Mouse (Mus musculus): ENCODE measurements around the gene Tigd3. TPM values are rescaled to one million over a fixed set of nuclear protein-coding genes. Genes with fewer than 3 reads are reported as not detected.

Tigd3 gene
- polyA plus RNA-seq, 1 experiment from 2014 or later: 2.5 TPM

DNA sequence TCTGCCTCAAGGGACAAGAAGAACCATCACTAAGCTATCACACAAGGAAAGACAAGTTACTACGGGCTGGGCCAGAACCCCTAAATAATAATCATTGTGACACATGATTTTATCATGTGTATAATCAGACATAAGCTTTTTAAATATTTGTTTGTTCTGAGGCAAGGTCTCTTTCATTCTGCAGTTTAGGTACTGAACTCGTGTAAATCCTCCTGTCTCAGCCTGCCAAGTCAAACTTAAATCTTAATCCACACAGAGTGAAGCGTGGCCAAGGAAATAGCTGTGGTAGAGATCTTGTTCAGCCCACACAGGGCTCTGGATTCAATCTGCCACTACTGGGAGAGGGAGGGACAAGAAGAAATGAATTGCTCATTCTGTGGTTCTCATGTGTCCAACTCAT is 13.3 kb upstream of the Tigd3 start:
- Histone ChIP-seq H3K9me3 (ENCODE audit: control insufficient read depth, low read length) (no peaks in the 10 kb centered on the region), H3K4me3 (ENCODE audit: low read length) (no peak overlapping the region), H3K27ac (ENCODE audit: low read length) (no peak overlapping the region), H3K27me3 (ENCODE audit: control insufficient read depth, insufficient read depth, low read depth, low read length) (no peaks in the 10 kb centered on the region), H3K36me3 (ENCODE audit: control insufficient read depth, insufficient read depth, low read length) (peaks cover 47% of the 10 kb centered on the region), H3K4me1 (replicated peaks; ENCODE audit: control insufficient read depth, insufficient read depth, low read length) (peaks cover 18% of the 10 kb centered on the region), H3K4me2 (ENCODE audit: low read depth, low read length) (no peak overlapping the region), H3K9ac (ENCODE audit: low read length) (no peak overlapping the region)
- ATAC-seq (ENCODE audit: low read depth): no peak
- WGBS: 83% methylated on average over 3 of the region's 3 CpGs

DNA sequence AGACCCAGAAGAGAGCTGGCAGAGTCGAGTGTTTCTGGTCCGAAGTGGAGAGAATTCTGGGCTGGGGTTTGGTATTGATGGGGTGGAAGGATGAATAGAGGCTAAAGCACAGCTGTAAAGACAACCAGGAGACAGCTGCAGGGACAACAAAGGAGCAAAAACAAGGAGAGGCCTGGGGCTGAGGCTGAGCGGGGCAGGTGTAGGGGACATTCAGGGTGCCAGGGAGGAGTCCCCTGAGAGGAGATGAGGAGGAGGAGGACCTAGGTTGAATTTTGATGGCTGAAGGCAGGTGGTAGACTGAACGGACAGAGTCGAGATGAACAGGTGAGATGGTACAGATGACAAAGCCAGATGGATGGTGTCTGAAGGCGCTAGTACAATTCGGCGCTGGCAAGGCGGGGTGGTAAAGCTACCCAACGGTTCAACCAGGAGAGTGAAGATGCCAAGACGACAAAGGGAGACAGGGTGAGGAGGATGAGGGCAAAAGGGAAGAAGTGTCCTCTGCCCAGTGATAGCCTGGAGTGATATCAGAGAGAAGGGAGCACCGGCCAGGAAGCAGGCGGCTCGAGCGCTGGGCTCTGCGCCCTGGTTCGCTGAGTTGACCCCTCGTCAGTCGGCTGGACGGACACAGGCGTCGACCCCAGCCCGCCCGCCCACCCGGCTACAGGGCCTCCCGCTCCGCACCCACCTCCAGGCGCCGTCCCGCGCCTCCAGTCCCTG is 507 bp downstream of the Tigd3 start:
- Histone ChIP-seq H3K27ac (ENCODE audit: low read length) (no peak overlapping the region), H3K4me2 (ENCODE audit: low read depth, low read length) (peak overlapping the region; percentile 99), H3K36me3 (ENCODE audit: control insufficient read depth, insufficient read depth, low read length) (peaks cover 15% of the 10 kb centered on the region), H3K9me3 (ENCODE audit: control insufficient read depth, low read length) (no peaks in the 10 kb centered on the region), H3K4me1 (replicated peaks; ENCODE audit: control insufficient read depth, insufficient read depth, low read length) (peaks cover 4% of the 10 kb centered on the region; the same call in 1 of the 2 replicates), H3K27me3 (ENCODE audit: control insufficient read depth, insufficient read depth, low read depth, low read length) (no peaks in the 10 kb centered on the region), H3K4me3 (ENCODE audit: low read length) (peak overlapping the region; percentile 71), H3K9ac (ENCODE audit: low read length) (peak overlapping the region; percentile 87)
- WGBS: 4% methylated on average over 30 of the region's 31 CpGs
- ATAC-seq (ENCODE audit: low read depth): peak; percentile 46

DNA sequence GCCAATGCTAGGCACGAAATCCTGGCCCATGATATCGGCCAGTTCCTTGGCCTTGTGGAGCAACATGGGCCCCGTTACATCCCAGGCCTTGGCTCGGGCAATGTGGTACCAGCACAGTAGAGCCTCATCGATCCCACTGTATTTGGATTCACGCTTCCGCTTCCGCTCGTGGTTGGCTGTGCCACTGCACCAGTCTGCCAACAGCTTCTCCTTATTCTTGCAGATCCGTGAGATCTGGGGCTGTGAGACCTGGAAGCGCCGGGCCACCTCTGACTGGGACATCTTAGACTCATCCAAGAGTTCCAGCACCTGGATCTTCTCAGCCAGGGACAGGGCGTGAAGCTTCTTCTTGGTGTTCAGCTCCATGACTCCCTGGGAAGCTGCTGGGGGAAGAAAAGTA is 1.2 kb downstream of the Tigd3 start:
- H3K27me3 ChIP-seq (ENCODE audit: control insufficient read depth, insufficient read depth, low read depth, low read length): no peaks in the 10 kb centered on the region
- 91% methylated on average over 13 of the region's 13 CpGs for WGBS
- H3K9ac ChIP-seq (ENCODE audit: low read length): peak overlapping the region; percentile 87; the same call in 1 of the 2 replicates
- no peak overlapping the region for H3K4me2 ChIP-seq (ENCODE audit: low read depth, low read length)
- no peak overlapping the region for H3K27ac ChIP-seq (ENCODE audit: low read length)
- peaks cover 4% of the 10 kb centered on the region; the same call in 1 of the 2 replicates for H3K4me1 ChIP-seq (replicated peaks; ENCODE audit: control insufficient read depth, insufficient read depth, low read length)
- peaks cover 11% of the 10 kb centered on the region for H3K36me3 ChIP-seq (ENCODE audit: control insufficient read depth, insufficient read depth, low read length)
- no peak for ATAC-seq (ENCODE audit: low read depth)
- no peaks in the 10 kb centered on the region for H3K9me3 ChIP-seq (ENCODE audit: control insufficient read depth, low read length)
- H3K4me3 ChIP-seq (ENCODE audit: low read length): no peak overlapping the region

DNA sequence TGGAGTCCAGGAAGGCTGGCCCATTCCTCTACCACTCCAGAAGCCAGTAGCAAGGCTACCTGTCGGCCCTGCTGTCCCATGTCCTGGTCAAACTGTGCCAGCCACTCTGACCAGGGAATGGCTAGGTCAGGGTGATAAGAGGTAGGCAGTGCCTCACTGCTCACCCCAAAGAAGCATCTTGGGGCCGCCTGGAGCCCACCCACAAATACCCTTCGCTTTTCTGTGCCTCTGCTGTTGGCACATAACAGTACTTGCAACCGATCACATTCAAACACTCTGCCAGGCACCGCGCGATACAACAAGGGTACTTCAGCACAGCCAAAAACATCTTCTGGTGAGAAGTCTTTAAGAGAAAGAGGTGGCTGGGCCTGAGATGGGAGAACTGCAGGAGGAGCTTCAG is 1.7 kb downstream of the Tigd3 start:
- H3K27ac ChIP-seq (ENCODE audit: low read length): no peak overlapping the region
- no peak overlapping the region for H3K4me2 ChIP-seq (ENCODE audit: low read depth, low read length)
- no peaks in the 10 kb centered on the region for H3K9me3 ChIP-seq (ENCODE audit: control insufficient read depth, low read length)
- H3K9ac ChIP-seq (ENCODE audit: low read length): no peak overlapping the region
- no peaks in the 10 kb centered on the region for H3K27me3 ChIP-seq (ENCODE audit: control insufficient read depth, insufficient read depth, low read depth, low read length)
- H3K36me3 ChIP-seq (ENCODE audit: control insufficient read depth, insufficient read depth, low read length): peaks cover 11% of the 10 kb centered on the region
- ATAC-seq (ENCODE audit: low read depth): no peak
- peaks cover 4% of the 10 kb centered on the region; the same call in 1 of the 2 replicates for H3K4me1 ChIP-seq (replicated peaks; ENCODE audit: control insufficient read depth, insufficient read depth, low read length)
- WGBS: 88% methylated on average over 7 of the region's 7 CpGs
- no peak overlapping the region for H3K4me3 ChIP-seq (ENCODE audit: low read length)

DNA sequence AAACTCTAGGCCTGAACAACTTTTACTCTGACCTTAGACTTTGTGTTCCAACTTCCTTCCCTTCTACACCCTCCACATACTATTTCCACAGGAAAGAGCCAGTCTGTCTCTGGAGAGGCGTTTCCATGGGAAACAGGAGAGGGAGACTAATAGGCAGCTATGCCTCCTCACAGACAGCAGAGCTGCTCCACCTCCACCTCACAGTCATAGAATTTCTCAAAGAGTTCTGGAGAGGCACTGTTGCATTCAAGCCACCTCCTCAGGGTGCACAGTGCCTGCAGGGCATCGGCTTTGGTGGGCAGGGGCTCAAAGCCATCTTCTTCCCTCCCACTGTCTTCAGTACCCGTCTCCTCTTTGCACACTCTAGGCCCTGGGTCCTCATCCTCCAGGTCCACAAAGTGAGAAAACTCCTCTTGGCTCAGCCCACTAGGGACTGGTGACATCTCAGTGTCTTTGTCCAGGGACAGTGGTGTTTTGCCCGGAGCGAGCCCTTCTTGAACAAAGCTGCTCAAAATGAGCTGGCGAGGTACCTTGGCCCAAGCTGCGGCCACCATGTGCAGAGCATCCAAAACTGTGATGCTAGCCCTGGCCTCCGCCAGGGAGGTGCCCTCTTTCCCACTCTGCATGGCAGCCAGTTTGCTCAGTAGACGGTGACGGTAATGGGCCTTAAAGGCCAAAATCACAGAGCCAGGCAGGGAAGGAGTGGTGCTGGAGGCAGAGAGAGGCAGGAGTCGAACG is 2.3 kb downstream of the Tigd3 start:
- no peak overlapping the region for H3K4me3 ChIP-seq (ENCODE audit: low read length)
- no peaks in the 10 kb centered on the region for H3K27me3 ChIP-seq (ENCODE audit: control insufficient read depth, insufficient read depth, low read depth, low read length)
- H3K36me3 ChIP-seq (ENCODE audit: control insufficient read depth, insufficient read depth, low read length): peaks cover 9% of the 10 kb centered on the region
- H3K27ac ChIP-seq (ENCODE audit: low read length): no peak overlapping the region
- peaks cover 4% of the 10 kb centered on the region; the same call in 1 of the 2 replicates for H3K4me1 ChIP-seq (replicated peaks; ENCODE audit: control insufficient read depth, insufficient read depth, low read length)
- H3K9ac ChIP-seq (ENCODE audit: low read length): no peak overlapping the region
- ATAC-seq (ENCODE audit: low read depth): no peak
- no peaks in the 10 kb centered on the region for H3K9me3 ChIP-seq (ENCODE audit: control insufficient read depth, low read length)
- 91% methylated on average over 12 of the region's 12 CpGs for WGBS
- H3K4me2 ChIP-seq (ENCODE audit: low read depth, low read length): no peak overlapping the region

DNA sequence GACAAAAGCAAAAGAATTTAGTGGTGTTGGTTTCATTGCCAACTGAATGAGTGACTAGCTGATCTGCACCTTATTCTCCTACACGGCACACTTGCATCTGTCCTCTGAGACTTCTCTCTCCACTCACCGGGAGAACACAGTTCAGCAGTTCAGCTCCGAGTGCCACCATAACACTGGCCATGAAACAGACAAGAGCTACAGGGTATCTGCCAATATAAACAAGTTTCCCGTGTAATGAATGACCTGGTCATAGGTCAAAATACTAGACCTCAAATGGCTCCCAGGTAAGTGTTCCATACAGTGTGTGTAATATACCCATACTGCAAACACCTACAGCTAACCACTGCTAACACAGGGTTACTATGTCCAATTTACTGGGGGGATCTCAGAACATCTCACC is 4.7 kb downstream of the Tigd3 start:
- no peaks in the 10 kb centered on the region for H3K9me3 ChIP-seq (ENCODE audit: control insufficient read depth, low read length)
- no peak overlapping the region for H3K27ac ChIP-seq (ENCODE audit: low read length)
- H3K36me3 ChIP-seq (ENCODE audit: control insufficient read depth, insufficient read depth, low read length): no peaks in the 10 kb centered on the region
- WGBS: 48% methylated on average over 4 of the region's 4 CpGs
- no peak for ATAC-seq (ENCODE audit: low read depth)
- no peak overlapping the region for H3K4me2 ChIP-seq (ENCODE audit: low read depth, low read length)
- no peak overlapping the region for H3K4me3 ChIP-seq (ENCODE audit: low read length)
- H3K9ac ChIP-seq (ENCODE audit: low read length): no peak overlapping the region
- no peaks in the 10 kb centered on the region for H3K27me3 ChIP-seq (ENCODE audit: control insufficient read depth, insufficient read depth, low read depth, low read length)
- peaks cover 4% of the 10 kb centered on the region; the same call in 1 of the 2 replicates for H3K4me1 ChIP-seq (replicated peaks; ENCODE audit: control insufficient read depth, insufficient read depth, low read length)

DNA sequence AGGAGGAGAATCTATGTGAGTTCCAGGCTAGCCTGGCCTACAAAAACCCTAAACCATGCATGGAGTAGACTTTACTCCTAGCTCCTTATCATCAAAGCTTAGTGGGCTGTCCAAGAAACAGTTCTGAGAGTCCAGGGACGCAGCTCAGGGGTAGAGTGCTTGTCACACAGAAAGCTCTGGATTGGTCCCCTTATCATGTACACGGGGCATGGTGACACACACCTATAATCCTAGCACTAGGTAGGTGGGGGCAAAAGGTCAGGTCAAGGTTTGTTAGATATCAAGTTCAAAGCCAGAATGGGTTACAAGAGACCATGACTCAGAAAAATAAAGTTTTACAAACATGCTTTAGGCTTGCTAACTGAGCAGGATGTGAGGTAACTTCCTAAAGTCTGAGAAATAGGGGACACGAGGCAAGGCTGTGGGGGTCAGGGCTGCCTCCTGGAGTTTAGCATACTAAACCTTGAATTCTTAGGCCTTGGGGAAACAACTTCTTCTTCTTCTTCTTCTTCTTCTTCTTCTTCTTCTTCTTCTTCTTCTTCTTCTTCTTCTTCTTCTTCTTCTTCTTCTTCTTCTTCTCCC is 6.6 kb downstream of the Tigd3 start:
- WGBS: 64% methylated on average over 3 of the region's 3 CpGs
- no peak for ATAC-seq (ENCODE audit: low read depth)
- no peaks in the 10 kb centered on the region for H3K36me3 ChIP-seq (ENCODE audit: control insufficient read depth, insufficient read depth, low read length)

DNA sequence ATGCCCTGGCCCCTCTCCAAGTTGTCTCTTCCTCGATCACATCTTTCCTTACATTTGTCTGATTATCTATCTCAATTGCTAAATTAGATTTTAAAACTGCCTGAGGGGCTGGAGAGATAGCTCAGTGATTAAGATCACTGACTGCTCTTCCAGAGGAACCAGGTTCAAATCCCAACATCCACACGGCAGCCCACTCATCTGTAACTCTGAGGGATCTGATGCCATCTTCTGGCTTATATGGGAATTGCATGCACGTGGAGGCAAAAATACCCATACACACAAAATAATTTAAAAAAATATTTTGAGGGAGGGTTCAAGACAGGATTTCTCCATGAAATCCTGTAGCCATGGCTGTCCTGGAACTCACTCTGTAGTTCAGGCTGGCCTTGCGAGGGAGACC is 8.1 kb downstream of the Tigd3 start:
- Histone ChIP-seq H3K9ac (ENCODE audit: low read length) (no peak overlapping the region), H3K36me3 (ENCODE audit: control insufficient read depth, insufficient read depth, low read length) (no peaks in the 10 kb centered on the region), H3K27me3 (ENCODE audit: control insufficient read depth, insufficient read depth, low read depth, low read length) (no peaks in the 10 kb centered on the region), H3K4me3 (ENCODE audit: low read length) (no peak overlapping the region), H3K4me1 (replicated peaks; ENCODE audit: control insufficient read depth, insufficient read depth, low read length) (no peaks in the 10 kb centered on the region), H3K4me2 (ENCODE audit: low read depth, low read length) (no peak overlapping the region), H3K9me3 (ENCODE audit: control insufficient read depth, low read length) (no peaks in the 10 kb centered on the region), H3K27ac (ENCODE audit: low read length) (no peak overlapping the region)
- 56% methylated on average over 4 of the region's 4 CpGs for WGBS
- ATAC-seq (ENCODE audit: low read depth): no peak

More for the DNA sequence above, 6.6 kb downstream of the Tigd3 start:
- no peak overlapping the region for H3K9ac ChIP-seq (ENCODE audit: low read length)
- no peaks in the 10 kb centered on the region for H3K27me3 ChIP-seq (ENCODE audit: control insufficient read depth, insufficient read depth, low read depth, low read length)
- H3K4me2 ChIP-seq (ENCODE audit: low read depth, low read length): no peak overlapping the region
- no peak overlapping the region for H3K27ac ChIP-seq (ENCODE audit: low read length)
- H3K9me3 ChIP-seq (ENCODE audit: control insufficient read depth, low read length): no peaks in the 10 kb centered on the region
- no peaks in the 10 kb centered on the region for H3K4me1 ChIP-seq (replicated peaks; ENCODE audit: control insufficient read depth, insufficient read depth, low read length)
- no peak overlapping the region for H3K4me3 ChIP-seq (ENCODE audit: low read length)

DNA sequence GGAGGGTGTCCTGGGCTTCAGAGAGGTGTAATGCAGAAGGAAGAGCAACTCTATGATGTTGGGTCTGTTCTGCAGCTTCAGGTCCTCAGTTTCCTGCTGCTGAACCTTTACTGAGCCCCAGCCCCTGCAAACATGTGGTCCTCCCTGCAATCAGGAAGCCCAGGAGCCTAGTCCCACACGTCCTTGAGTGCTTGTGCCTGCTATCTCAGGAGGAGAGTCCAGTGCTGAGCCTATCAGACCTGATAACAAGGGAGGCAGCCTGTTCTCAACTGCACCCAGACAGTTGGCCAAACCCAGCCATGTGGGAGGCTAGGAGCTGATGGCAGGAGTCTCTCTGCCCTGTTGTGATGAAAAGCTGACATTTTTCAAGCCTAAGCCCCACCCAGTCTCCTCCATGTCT is 10.0 kb downstream of the Tigd3 start:
- ATAC-seq (ENCODE audit: low read depth): no peak
- H3K9ac ChIP-seq (ENCODE audit: low read length): no peak overlapping the region
- no peak overlapping the region for H3K4me2 ChIP-seq (ENCODE audit: low read depth, low read length)
- no peaks in the 10 kb centered on the region; the same call in 1 of the 2 replicates for H3K4me1 ChIP-seq (replicated peaks; ENCODE audit: control insufficient read depth, insufficient read depth, low read length)
- no peak overlapping the region for H3K27ac ChIP-seq (ENCODE audit: low read length)
- WGBS: 19% methylated on average over 1 of the region's 1 CpGs
- no peak overlapping the region for H3K4me3 ChIP-seq (ENCODE audit: low read length)
- no peaks in the 10 kb centered on the region for H3K36me3 ChIP-seq (ENCODE audit: control insufficient read depth, insufficient read depth, low read length)
- H3K9me3 ChIP-seq (ENCODE audit: control insufficient read depth, low read length): no peaks in the 10 kb centered on the region
- H3K27me3 ChIP-seq (ENCODE audit: control insufficient read depth, insufficient read depth, low read depth, low read length): no peaks in the 10 kb centered on the region
